21 mouse cellular contexts compared by ENCODE assay signal in genomic region chr11:75849552-75849951, GRCm38 (mm10). TPM values are rescaled to one million over a fixed set of nuclear protein-coding genes. Genes with fewer than 3 reads are reported as not detected.
"Had no signal": no experiment of that assay in that cellular context is flagged by ENCODE, and none has a peak within 500 bp of the region (broad histone marks: within the 10 kb centered on the region; RNA-seq: fewer than 3 reads in every experiment).

No protein-coding gene starts in this region.

- H3K4me2 ChIP-seq: limb, embryonic 12.5 days; limb, embryonic 15.5 days; liver, embryonic 11.5 days; lung, embryonic 15.5 days; midbrain, embryonic 11.5 days; midbrain, embryonic 15.5 days; neural tube, embryonic 12.5 days; neural tube, embryonic 15.5 days had no signal

- H3K9ac ChIP-seq: limb, embryonic 12.5 days; limb, embryonic 15.5 days; liver, embryonic 14.5 days; liver, postnatal 0 days; lung, embryonic 15.5 days; midbrain, embryonic 15.5 days; neural tube, embryonic 12.5 days; neural tube, embryonic 15.5 days had no signal

- H3K27me3 ChIP-seq: limb, embryonic 15.5 days; lung, embryonic 15.5 days; midbrain, embryonic 15.5 days; neural tube, embryonic 12.5 days; neural tube, embryonic 15.5 days had no signal

- H3K9me3 ChIP-seq: limb, embryonic 12.5 days; limb, embryonic 15.5 days; lung, embryonic 15.5 days; midbrain, embryonic 15.5 days; neural tube, embryonic 12.5 days; neural tube, embryonic 15.5 days had no signal

- H3K36me3 ChIP-seq: limb, embryonic 12.5 days; limb, embryonic 15.5 days; lung, embryonic 15.5 days; midbrain, embryonic 15.5 days; neural tube, embryonic 12.5 days; neural tube, embryonic 15.5 days had no signal

- H3K4me3 ChIP-seq: limb, embryonic 12.5 days; limb, embryonic 15.5 days; lung, embryonic 15.5 days; midbrain, embryonic 15.5 days; neural tube, embryonic 12.5 days; neural tube, embryonic 15.5 days had no signal

- DNase-seq: kidney, adult 2 months; kidney, postnatal 25 days; left cerebral cortex, postnatal 4 days; liver, postnatal 0 days; right cerebral cortex, adult 18-20 months; right cerebral cortex, postnatal 14 days; right cerebral cortex, postnatal 4 days; thymus, postnatal 36 days had no signal

- ATAC-seq: intestine, postnatal 0 days; liver, postnatal 0 days; midbrain, embryonic 15.5 days had no signal

- H3K27ac ChIP-seq: kidney, postnatal 0 days; limb, embryonic 12.5 days; limb, embryonic 15.5 days; liver, embryonic 14.5 days; lung, embryonic 15.5 days; midbrain, embryonic 15.5 days; neural tube, embryonic 12.5 days; neural tube, embryonic 15.5 days had no signal

RNA-seq across cellular contexts. Expression of gene Doc2b, which starts 53.7 kb away (rescaled TPM):
- total RNA-seq: megakaryocyte progenitor cell, adult 5-6 weeks; megakaryocyte-erythroid progenitor cell, adult 5-6 weeks had no signal
- polyA plus RNA-seq: liver, postnatal 0 days had no signal
